Mouse (Mus musculus): ENCODE results near the gene Eif4g2. TPM values are rescaled to one million over a fixed set of nuclear protein-coding genes. Genes with fewer than 3 reads are reported as not detected.

Eif4g2 gene
- polyA plus RNA-seq, 1 experiment from 2014 or later, result 1,474 TPM

DNA sequence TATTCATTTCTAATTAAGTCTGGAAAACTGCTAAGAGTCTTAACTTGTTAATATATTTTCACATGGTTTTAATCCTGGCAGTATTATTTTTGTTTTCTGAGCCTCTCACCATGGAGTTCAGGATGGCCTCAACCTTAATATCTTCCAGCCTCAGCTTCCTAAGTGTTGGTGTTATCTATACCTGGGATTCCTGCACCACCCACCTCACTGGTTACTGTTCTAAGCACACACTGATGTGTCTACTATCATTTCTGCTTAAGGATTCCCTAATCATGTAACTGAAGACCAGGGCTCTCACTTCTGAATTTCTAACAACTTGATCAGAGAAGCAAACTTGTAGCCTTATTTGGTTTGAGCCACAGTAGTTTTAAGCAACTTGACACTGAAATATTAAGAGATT, 2.3 kb upstream of the Eif4g2 start:
- ATAC-seq (ENCODE audit: low FRiP score), result no peak
- H3K27ac ChIP-seq, result no peak overlapping the region
- peaks cover 15% of the 10 kb centered on the region for H3K36me3 ChIP-seq
- H3K9ac ChIP-seq, result no peak overlapping the region
- H3K4me2 ChIP-seq (replicated peaks), result no peak overlapping the region
- no peaks in the 10 kb centered on the region for H3K9me3 ChIP-seq (replicated peaks)
- peaks cover 12% of the 10 kb centered on the region for H3K4me1 ChIP-seq
- no peaks in the 10 kb centered on the region for H3K27me3 ChIP-seq
- no peak overlapping the region for H3K4me3 ChIP-seq

DNA sequence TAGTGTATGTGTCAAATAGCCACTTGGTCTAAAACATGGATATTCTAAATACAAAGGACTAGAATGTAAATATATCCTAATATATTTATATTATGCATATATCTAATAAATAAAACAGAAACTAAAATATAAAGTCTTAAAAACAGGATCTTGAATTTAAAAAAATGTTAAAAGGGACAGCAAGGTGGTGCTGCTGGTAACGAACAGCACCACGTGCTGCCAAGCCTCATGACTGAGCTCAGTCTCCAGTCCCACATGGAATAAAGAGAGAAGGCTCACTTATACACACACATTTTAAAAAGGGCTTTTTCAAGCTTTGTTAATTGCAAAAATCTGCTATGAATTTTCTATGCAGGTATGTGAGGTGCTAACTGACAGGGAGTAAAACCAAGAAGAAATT, 1.6 kb upstream of the Eif4g2 start:
- ATAC-seq (ENCODE audit: low FRiP score), result no peak
- Histone ChIP-seq H3K27ac (no peak overlapping the region), H3K4me1 (peaks cover 19% of the 10 kb centered on the region), H3K36me3 (peaks cover 22% of the 10 kb centered on the region), H3K4me3 (no peak overlapping the region), H3K4me2 (replicated peaks) (no peak overlapping the region), H3K9me3 (replicated peaks) (no peaks in the 10 kb centered on the region), H3K27me3 (no peaks in the 10 kb centered on the region), H3K9ac (no peak overlapping the region)
- WGBS, result 77% methylated on average over 2 of the region's 2 CpGs

DNA sequence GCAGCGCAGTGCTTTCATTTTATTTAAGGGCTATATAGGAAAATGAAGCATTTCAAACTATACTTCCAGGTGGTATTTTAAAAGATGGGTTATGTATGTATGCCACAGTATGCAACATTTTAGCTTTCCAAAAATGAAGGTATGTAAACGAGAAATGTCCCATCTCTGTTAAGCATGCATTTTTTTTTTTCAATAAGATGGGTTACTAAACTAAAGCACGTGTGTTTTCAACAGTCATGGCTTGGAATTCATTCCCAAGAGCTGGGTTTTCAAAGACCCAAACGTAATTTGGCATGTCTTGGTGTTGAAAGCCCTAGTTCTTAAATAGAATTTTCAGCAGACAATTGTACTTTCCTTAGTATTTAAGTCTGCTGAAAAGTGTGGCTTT, 897 bp upstream of the Eif4g2 start:
- no peak for ATAC-seq (ENCODE audit: low FRiP score)
- peak overlapping the region; percentile 99 for H3K27ac ChIP-seq
- peaks cover 29% of the 10 kb centered on the region for H3K36me3 ChIP-seq
- H3K9me3 ChIP-seq (replicated peaks), result no peaks in the 10 kb centered on the region
- H3K27me3 ChIP-seq, result no peaks in the 10 kb centered on the region
- peak overlapping the region; percentile 60 for H3K4me2 ChIP-seq (replicated peaks)
- H3K4me1 ChIP-seq, result peaks cover 25% of the 10 kb centered on the region
- WGBS, result 10% methylated on average over 4 of the region's 4 CpGs
- peak overlapping the region; percentile 92 for H3K4me3 ChIP-seq
- H3K9ac ChIP-seq, result peak overlapping the region; percentile 100

DNA sequence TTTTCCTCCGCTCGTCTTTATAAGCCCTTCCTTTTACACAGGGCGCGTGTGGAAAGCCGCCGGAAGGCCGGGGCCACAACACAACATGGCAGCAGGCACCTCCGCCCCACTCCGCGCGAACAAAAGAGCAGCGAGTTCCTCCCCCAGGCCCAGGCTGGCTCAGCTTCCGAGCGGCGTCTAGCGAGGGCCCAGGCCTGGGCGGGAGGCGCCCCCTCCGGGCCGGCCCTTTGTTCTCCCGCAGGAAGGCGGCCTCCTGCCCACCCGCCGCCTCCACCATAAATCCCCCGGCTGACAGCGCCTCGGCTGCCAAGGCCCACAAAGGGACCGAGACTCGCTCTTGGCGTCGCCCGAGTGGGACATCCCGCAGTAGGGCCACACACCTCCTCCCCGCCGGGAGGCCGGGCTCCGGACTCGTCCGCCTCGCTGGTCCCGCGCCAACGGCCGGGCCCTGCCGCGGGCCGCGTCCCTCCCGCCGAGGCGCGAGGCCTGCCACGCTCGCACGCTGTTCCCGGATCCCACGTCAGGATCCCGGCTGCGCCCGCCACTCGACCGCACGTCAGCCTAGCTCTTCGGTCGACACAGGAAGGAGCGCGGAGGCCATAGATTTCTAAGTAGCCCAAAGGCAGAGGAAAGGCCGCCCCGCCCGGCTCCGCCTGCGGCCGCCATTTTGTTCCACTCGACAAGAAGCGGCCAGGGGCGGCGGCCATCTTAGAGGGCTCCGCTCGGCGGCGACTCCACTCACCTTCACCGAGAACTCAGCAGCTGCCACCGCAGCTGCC, 598 bp downstream of the Eif4g2 start:
- peaks cover 44% of the 10 kb centered on the region for H3K36me3 ChIP-seq
- peak overlapping the region; percentile 61 for H3K4me2 ChIP-seq (replicated peaks)
- H3K27me3 ChIP-seq, result no peaks in the 10 kb centered on the region
- peak overlapping the region; percentile 92 for H3K4me3 ChIP-seq
- peak; percentile 81 for ATAC-seq (ENCODE audit: low FRiP score)
- WGBS, result under 1% methylated on average over 83 of the region's 83 CpGs
- no peaks in the 10 kb centered on the region for H3K9me3 ChIP-seq (replicated peaks)
- peak overlapping the region; percentile 100 for H3K9ac ChIP-seq
- H3K27ac ChIP-seq, result peak overlapping the region; percentile 99
- peaks cover 29% of the 10 kb centered on the region for H3K4me1 ChIP-seq

DNA sequence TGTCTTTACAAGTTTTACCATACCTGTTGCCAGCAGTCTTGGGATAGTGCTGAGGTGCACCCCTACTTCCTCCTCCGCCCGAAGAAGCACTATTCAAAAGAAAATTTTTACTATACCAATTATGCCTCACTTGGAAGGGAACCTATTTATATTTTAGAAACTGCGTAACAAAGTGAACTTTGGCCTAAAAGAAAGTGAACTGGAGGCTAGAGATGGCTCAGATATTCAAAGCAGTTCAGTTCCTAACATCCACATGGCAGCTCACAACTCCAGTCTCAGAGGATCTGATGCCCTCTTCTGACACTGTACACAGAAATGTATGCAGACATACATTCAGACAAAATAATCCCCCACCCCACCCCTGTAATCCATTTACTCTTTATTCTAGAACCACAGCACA, 2.0 kb downstream of the Eif4g2 start:
- peak overlapping the region; percentile 100 for H3K9ac ChIP-seq
- peaks cover 57% of the 10 kb centered on the region for H3K36me3 ChIP-seq
- peak overlapping the region; percentile 61 for H3K4me2 ChIP-seq (replicated peaks)
- no peaks in the 10 kb centered on the region for H3K9me3 ChIP-seq (replicated peaks)
- peak overlapping the region; percentile 92 for H3K4me3 ChIP-seq
- H3K4me1 ChIP-seq, result peaks cover 29% of the 10 kb centered on the region
- ATAC-seq (ENCODE audit: low FRiP score), result no peak
- no peak overlapping the region for H3K27ac ChIP-seq
- no peaks in the 10 kb centered on the region for H3K27me3 ChIP-seq
- WGBS, result 95% methylated on average over 3 of the region's 3 CpGs

DNA sequence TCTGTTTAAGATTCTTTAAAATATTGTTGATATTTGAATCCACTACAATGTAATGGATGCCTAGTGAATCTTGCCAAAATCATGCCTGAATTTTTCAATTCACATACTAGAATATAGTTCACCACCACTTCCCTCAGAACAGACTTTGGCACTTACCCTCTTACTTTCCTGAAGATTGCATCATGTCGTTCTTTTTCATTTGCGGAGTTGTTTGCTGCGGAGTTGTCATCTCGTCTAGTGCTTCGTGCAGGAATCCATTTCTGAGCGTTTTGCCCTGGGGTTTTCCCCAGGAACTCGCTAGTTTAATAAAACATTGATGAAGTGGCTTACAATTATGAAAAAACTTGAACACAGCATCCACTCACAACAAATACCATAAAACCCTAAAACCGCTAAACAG, 2.8 kb downstream of the Eif4g2 start:
- Histone ChIP-seq H3K36me3 (peaks cover 64% of the 10 kb centered on the region), H3K27me3 (no peaks in the 10 kb centered on the region), H3K4me2 (replicated peaks) (0 out of 2 replicates have a peak overlapping the region, but pooled peaks have one; percentile 61), H3K9ac (no peak overlapping the region), H3K4me1 (peaks cover 29% of the 10 kb centered on the region), H3K9me3 (replicated peaks) (no peaks in the 10 kb centered on the region), H3K4me3 (peak overlapping the region; percentile 92; the same call in 1 of the 2 replicates), H3K27ac (no peak overlapping the region)
- ATAC-seq (ENCODE audit: low FRiP score), result no peak
- WGBS, result 93% methylated on average over 8 of the region's 8 CpGs

DNA sequence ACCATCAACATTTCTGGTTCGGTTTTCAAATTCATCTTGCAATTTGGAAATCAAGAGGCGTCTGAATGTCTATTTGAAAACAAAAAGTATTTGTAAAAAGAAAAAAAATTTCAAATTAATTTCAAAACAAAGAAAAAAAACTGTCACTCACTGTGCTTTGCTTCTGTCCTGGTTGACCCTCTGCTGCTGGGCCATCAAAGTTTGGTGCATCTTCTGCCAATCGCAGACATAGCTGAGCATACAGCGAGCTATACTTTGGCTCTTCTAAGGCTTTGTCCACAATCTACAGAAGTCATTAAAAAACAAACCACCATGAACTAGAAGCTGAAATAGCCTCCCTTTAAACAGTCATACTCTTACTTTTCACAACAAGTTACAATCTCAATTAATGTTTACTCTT, 4.6 kb downstream of the Eif4g2 start:
- Histone ChIP-seq H3K4me1 (peaks cover 32% of the 10 kb centered on the region), H3K36me3 (peaks cover 80% of the 10 kb centered on the region), H3K27me3 (no peaks in the 10 kb centered on the region), H3K4me2 (replicated peaks) (no peak overlapping the region), H3K9ac (no peak overlapping the region), H3K4me3 (no peak overlapping the region), H3K27ac (no peak overlapping the region), H3K9me3 (replicated peaks) (no peaks in the 10 kb centered on the region)
- 96% methylated on average over 4 of the region's 4 CpGs for WGBS
- no peak for ATAC-seq (ENCODE audit: low FRiP score)

DNA sequence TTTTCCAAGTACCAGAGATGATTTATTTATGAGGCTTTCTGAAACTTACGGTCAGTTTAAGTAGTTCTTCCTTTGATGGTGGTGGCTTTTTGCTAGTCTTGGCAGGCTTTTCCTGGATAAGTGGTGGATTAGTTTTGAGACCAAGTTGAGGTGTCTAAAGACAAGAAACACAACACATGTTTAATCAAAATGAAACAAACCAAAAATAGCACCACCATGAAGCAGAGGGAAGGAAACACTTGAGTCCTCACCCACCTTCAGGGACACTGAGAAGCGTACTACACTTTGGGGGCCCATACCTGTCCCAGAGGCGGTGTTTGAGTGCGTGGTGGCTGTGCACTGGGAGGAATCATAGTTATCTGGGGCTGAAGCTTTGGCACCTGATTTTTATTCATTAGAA, 7.5 kb downstream of the Eif4g2 start:
- 97% methylated on average over 4 of the region's 4 CpGs for WGBS
- no peaks in the 10 kb centered on the region for H3K27me3 ChIP-seq
- H3K4me2 ChIP-seq (replicated peaks), result no peak overlapping the region
- no peak overlapping the region for H3K4me3 ChIP-seq
- no peak for ATAC-seq (ENCODE audit: low FRiP score)
- H3K27ac ChIP-seq, result no peak overlapping the region
- H3K9me3 ChIP-seq (replicated peaks), result no peaks in the 10 kb centered on the region
- peaks cover 93% of the 10 kb centered on the region for H3K36me3 ChIP-seq
- H3K4me1 ChIP-seq, result peaks cover 21% of the 10 kb centered on the region
- H3K9ac ChIP-seq, result no peak overlapping the region

DNA sequence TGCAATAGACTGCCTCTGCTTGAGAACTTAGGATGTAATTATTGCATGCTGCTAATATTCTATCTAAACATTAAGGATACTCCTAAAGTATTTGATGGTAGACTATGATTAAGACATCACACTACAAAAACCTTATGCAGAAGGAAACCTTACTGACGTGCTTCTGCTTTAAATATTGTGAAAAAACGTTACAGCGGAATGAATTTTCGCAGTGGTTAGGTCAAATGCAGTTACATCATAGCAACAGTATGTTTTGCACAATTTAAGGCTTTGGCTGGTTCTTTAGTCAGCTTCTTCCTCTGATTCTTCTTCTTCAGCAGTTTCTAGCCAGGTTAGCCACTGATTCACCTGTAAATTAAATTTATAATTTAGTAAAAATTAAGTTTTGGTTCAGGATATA, 10.4 kb downstream of the Eif4g2 start:
- WGBS, result 96% methylated on average over 4 of the region's 4 CpGs
- Histone ChIP-seq H3K27ac (no peak overlapping the region), H3K9me3 (replicated peaks) (peaks cover 10% of the 10 kb centered on the region), H3K9ac (no peak overlapping the region), H3K4me2 (replicated peaks) (no peak overlapping the region), H3K36me3 (peaks cover 90% of the 10 kb centered on the region), H3K4me1 (0 out of 2 replicates have a peak, but pooled peaks cover 3% of the 10 kb centered on the region), H3K27me3 (no peaks in the 10 kb centered on the region), H3K4me3 (no peak overlapping the region)
- no peak for ATAC-seq (ENCODE audit: low FRiP score)

DNA sequence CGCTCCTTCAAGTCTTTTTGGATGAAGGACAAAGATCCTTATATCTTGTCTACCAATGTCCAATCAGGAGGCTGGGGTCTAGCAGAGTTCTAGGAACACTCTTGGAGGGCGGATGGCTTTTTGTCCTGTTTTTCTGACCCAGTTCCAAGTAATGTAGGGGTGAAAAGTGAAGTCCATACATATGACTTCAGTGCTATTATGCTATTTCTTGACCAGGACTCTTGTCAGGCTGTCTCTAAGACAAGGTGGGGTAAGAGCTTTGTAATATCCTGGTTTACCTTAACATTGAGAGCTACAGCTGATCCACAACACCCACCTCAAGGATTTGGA, 12.7 kb downstream of the Eif4g2 start:
- peak; percentile 48; the same call in 1 of the 2 replicates for ATAC-seq (ENCODE audit: low FRiP score)
- Histone ChIP-seq H3K36me3 (peaks cover 70% of the 10 kb centered on the region), H3K27me3 (no peaks in the 10 kb centered on the region), H3K4me2 (replicated peaks) (no peak overlapping the region), H3K9ac (no peak overlapping the region), H3K27ac (no peak overlapping the region), H3K9me3 (replicated peaks) (peaks cover 10% of the 10 kb centered on the region), H3K4me3 (no peak overlapping the region), H3K4me1 (0 out of 2 replicates have a peak, but pooled peaks cover 3% of the 10 kb centered on the region)
- WGBS, result 96% methylated on average over 2 of the region's 2 CpGs

DNA sequence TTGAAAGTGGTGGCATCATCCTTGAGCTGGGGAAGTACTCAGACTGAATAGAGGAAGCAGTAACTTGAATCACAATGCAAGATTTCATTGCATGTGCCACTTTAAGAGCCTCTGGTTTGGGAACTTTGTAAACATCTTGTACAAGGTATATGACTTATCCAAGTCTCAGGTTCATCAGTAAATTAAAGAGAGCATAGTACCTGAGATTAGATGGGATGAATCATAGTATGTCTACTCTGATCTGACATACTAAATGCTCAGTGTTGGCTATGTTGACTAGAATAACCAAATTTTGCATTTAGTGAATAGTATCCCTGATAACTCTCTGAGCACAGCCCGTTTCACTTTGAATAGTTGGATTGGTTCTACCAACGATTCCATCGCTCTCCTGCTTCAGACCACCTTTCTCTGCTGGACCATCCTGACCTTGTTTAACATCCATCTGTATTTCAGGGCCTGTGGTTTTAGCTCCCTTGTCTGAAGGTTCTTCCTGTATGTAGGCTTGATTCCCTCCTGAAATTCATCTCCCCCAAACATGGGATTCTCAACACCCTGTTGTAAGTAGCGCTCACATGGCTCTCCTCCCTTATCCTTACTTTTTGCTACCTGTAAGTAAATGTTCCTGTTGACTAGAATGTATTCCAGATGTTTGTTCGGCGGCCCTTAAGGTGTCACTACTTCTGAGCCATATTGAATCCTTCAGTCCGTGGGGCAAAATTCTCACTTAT, 13.2 kb downstream of the Eif4g2 start:
- Histone ChIP-seq H3K36me3 (peaks cover 64% of the 10 kb centered on the region), H3K9ac (no peak overlapping the region), H3K4me1 (0 out of 2 replicates have a peak, but pooled peaks cover 3% of the 10 kb centered on the region), H3K4me2 (replicated peaks) (no peak overlapping the region), H3K27ac (no peak overlapping the region), H3K4me3 (no peak overlapping the region), H3K9me3 (replicated peaks) (peaks cover 10% of the 10 kb centered on the region), H3K27me3 (no peaks in the 10 kb centered on the region)
- ATAC-seq (ENCODE audit: low FRiP score), result peak; percentile 68
- WGBS, result 89% methylated on average over 7 of the region's 7 CpGs

DNA sequence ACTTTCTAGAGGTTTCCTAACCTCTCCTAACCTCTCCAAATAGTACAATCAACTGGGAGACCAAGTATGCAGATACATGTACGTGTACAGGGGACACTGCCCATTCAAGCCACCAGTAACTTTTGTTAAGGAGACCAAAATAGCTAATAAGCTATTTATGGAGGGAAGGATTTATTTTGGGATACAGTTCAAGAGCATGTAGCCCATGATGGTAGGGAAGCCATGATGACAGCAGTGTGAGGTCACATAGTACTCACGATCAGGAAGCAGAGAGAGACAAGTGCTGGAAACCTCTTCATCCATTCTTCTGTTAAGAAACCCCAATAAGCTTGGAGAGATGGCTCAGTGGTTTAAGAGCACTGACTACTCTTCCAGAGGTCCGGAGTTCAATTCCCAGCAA, 14.6 kb downstream of the Eif4g2 start:
- no peak overlapping the region for H3K27ac ChIP-seq

More for the DNA sequence above, 14.6 kb downstream of the Eif4g2 start:
- no peak overlapping the region for H3K9ac ChIP-seq
- over 99% methylated on average over 3 of the region's 3 CpGs for WGBS
- peaks cover 10% of the 10 kb centered on the region for H3K9me3 ChIP-seq (replicated peaks)
- H3K27me3 ChIP-seq, result no peaks in the 10 kb centered on the region
- no peaks in the 10 kb centered on the region for H3K4me1 ChIP-seq
- no peak overlapping the region for H3K4me3 ChIP-seq
- no peak for ATAC-seq (ENCODE audit: low FRiP score)
- peaks cover 52% of the 10 kb centered on the region for H3K36me3 ChIP-seq
- H3K4me2 ChIP-seq (replicated peaks), result no peak overlapping the region

Data from hindbrain, embryonic 12.5 days (tissue).